Mouse (Mus musculus): ENCODE results near the gene Arid5b. TPM values are rescaled to one million over a fixed set of nuclear protein-coding genes. Genes with fewer than 3 reads are reported as not detected.

The Arid5b gene
- polyA plus RNA-seq, 1 experiment = 14.3 TPM

DNA sequence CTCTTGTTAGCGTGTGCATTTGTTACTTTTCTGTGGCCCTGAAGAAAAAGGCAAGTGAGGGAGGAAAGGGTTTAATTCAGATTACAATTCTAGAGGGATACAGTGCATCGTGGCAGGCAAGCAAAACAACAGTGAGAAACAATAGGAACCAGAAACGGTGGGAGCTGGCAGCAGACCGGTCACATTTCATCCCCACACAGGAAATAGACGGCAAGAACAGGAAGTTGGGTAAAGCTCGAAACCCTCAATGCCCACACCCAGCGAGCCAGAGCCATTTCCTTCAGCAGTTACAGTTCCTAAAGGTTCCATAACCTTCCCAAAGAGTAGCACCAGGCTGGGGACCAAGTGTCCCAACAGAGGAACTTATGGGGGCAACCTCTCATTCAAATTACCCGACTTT lies 34.2 kb upstream of the Arid5b start:
- 24% methylated on average over 8 of the region's 8 CpGs for WGBS

DNA sequence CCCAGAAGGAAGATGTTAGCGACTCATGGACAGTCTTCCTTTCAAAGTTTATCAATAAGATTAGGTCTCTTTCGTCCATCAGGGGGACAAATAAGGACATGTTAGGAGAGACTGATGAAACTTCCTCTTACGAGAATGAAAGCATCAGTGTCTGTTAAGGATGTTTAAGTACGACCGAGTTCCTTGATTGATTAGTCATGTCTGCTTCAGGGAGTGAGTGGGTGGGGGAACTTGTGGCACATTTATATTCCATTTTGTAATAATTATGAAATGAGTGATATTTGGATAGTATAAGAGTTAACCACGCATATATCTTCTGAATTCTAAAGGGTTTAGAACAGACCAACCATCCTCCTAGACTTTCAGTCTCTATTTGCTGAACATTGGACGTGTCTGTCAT lies 22.5 kb upstream of the Arid5b start:
- Histone ChIP-seq H3K27ac (ENCODE audit: control insufficient read depth, insufficient read depth, low read depth, low read length, poor library complexity) (no peak overlapping the region), H3K4me1 (ENCODE audit: control insufficient read depth, insufficient read depth, low read length) (no peaks in the 10 kb centered on the region), H3K4me3 (replicated peaks; ENCODE audit: control insufficient read depth, low read depth, low read length) (no peak overlapping the region)
- 54% methylated on average over 7 of the region's 7 CpGs for WGBS
- TF ChIP-seq POLR2A (IDR thresholded peaks at IDR 0.05; ENCODE audit: borderline replicate concordance, control insufficient read depth, low read depth, low read length) (no peak), CTCF (IDR thresholded peaks at IDR 0.05; ENCODE audit: control insufficient read depth, insufficient read depth, low read length) (no peak)

More for the DNA sequence above, 34.2 kb upstream of the Arid5b start:
- no peak overlapping the region for H3K4me3 ChIP-seq (replicated peaks; ENCODE audit: control insufficient read depth, low read depth, low read length)
- TF ChIP-seq CTCF (IDR thresholded peaks at IDR 0.05; ENCODE audit: control insufficient read depth, insufficient read depth, low read length) = no peak
- no peak overlapping the region for H3K27ac ChIP-seq (ENCODE audit: control insufficient read depth, insufficient read depth, low read depth, low read length, poor library complexity)
- H3K4me1 ChIP-seq (ENCODE audit: control insufficient read depth, insufficient read depth, low read length) = peaks cover 2% of the 10 kb centered on the region; the same call in 1 of the 2 replicates

DNA sequence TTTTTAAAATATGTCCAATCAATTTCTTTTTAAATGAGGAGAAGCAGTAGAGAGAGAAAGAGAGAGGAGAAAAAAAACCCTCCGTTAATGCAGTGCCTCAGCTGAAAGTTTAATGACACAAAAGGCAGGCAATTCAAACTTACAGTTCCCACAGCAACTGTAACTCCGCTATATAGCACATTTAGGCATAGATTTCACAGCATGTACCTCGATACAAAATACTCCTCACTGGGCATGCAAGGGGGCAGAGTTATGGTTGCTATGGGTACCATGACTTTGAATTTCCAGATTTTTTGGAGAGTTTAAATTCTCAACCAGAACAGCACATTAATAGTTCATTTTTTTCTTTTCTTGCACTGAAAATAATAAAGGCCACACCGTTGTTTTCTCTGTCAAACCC lies 10.9 kb upstream of the Arid5b start:
- no peaks in the 10 kb centered on the region; the same call in 1 of the 2 replicates for H3K4me1 ChIP-seq (ENCODE audit: control insufficient read depth, insufficient read depth, low read length)
- no peak for TF ChIP-seq CTCF (IDR thresholded peaks at IDR 0.05; ENCODE audit: control insufficient read depth, insufficient read depth, low read length)
- TF ChIP-seq POLR2A (IDR thresholded peaks at IDR 0.05; ENCODE audit: borderline replicate concordance, control insufficient read depth, low read depth, low read length) = no peak
- no peak overlapping the region for H3K4me3 ChIP-seq (replicated peaks; ENCODE audit: control insufficient read depth, low read depth, low read length)
- WGBS = 83% methylated on average over 4 of the region's 4 CpGs
- H3K27ac ChIP-seq (ENCODE audit: control insufficient read depth, insufficient read depth, low read depth, low read length, poor library complexity) = no peak overlapping the region

- H3K4me1 ChIP-seq (ENCODE audit: control insufficient read depth, insufficient read depth, low read length) = no peaks in the 10 kb centered on the region; the same call in 1 of the 2 replicates
- peak overlapping the region; percentile 93 for H3K27ac ChIP-seq (ENCODE audit: control insufficient read depth, insufficient read depth, low read depth, low read length, poor library complexity)
- H3K4me3 ChIP-seq (replicated peaks; ENCODE audit: control insufficient read depth, low read depth, low read length) = peak overlapping the region; percentile 71
- WGBS = under 1% methylated on average over 27 of the region's 27 CpGs
- TF ChIP-seq POLR2A (IDR thresholded peaks at IDR 0.05; ENCODE audit: borderline replicate concordance, control insufficient read depth, low read depth, low read length) = peak; percentile 55; the same call in 1 of the 2 replicates
- TF ChIP-seq CTCF (IDR thresholded peaks at IDR 0.05; ENCODE audit: control insufficient read depth, insufficient read depth, low read length) = peak; percentile 64
Measured at GRCm38 (mm10) chr10:68282466-68283391, 4.2 kb upstream of the Arid5b start.

DNA sequence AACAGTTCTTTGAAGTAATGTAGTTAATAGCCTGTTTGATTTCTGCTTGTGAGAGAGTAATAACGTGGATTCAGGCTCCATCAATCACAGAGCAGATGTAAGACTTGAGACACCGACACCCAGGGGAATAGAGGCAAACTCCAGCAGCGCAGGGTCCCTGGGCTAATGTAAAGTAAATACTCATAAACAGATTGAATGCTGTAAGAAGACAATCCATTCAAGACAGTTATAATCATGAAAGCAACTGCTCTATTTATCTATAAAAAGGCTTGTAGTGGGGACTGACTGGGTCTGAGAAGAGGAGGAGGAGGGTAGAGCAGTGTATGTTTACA lies 3.2 kb upstream of the Arid5b start:
- Histone ChIP-seq H3K27ac (ENCODE audit: control insufficient read depth, insufficient read depth, low read depth, low read length, poor library complexity) (no peak overlapping the region), H3K4me1 (ENCODE audit: control insufficient read depth, insufficient read depth, low read length) (no peaks in the 10 kb centered on the region; the same call in 1 of the 2 replicates), H3K4me3 (replicated peaks; ENCODE audit: control insufficient read depth, low read depth, low read length) (no peak overlapping the region)
- TF ChIP-seq POLR2A (IDR thresholded peaks at IDR 0.05; ENCODE audit: borderline replicate concordance, control insufficient read depth, low read depth, low read length) (no peak), CTCF (IDR thresholded peaks at IDR 0.05; ENCODE audit: control insufficient read depth, insufficient read depth, low read length) (no peak)
- 54% methylated on average over 3 of the region's 3 CpGs for WGBS

GRCm38 (mm10) chr10:68281076-68281774 lies 2.7 kb upstream of the Arid5b start:
- WGBS = 44% methylated on average over 6 of the region's 6 CpGs
- Histone ChIP-seq H3K4me1 (ENCODE audit: control insufficient read depth, insufficient read depth, low read length) (no peaks in the 10 kb centered on the region; the same call in 1 of the 2 replicates), H3K4me3 (replicated peaks; ENCODE audit: control insufficient read depth, low read depth, low read length) (no peak overlapping the region), H3K27ac (ENCODE audit: control insufficient read depth, insufficient read depth, low read depth, low read length, poor library complexity) (no peak overlapping the region)
- no peak for TF ChIP-seq POLR2A (IDR thresholded peaks at IDR 0.05; ENCODE audit: borderline replicate concordance, control insufficient read depth, low read depth, low read length)

GRCm38 (mm10) chr10:68279516-68280501 lies 1.3 kb upstream of the Arid5b start:
- H3K4me1 ChIP-seq (ENCODE audit: control insufficient read depth, insufficient read depth, low read length) = no peaks in the 10 kb centered on the region; the same call in 1 of the 2 replicates
- peak overlapping the region; percentile 70 for H3K27ac ChIP-seq (ENCODE audit: control insufficient read depth, insufficient read depth, low read depth, low read length, poor library complexity)
- TF ChIP-seq POLR2A (IDR thresholded peaks at IDR 0.05; ENCODE audit: borderline replicate concordance, control insufficient read depth, low read depth, low read length) (peak; percentile 89), CTCF (IDR thresholded peaks at IDR 0.05; ENCODE audit: control insufficient read depth, insufficient read depth, low read length) (no peak)
- WGBS = under 1% methylated on average over 41 of the region's 41 CpGs
- peak overlapping the region; percentile 50 for H3K4me3 ChIP-seq (replicated peaks; ENCODE audit: control insufficient read depth, low read depth, low read length)
